Mouse (Mus musculus) forebrain, embryonic 10.5 days (tissue): Measurements from ENCODE around the gene Adamts17. TPM values are rescaled to one million over a fixed set of nuclear protein-coding genes. Genes with fewer than 3 reads are reported as not detected.

Experiments used
- DNase-seq: peaks from one replicate; pipeline ENCODE4 v3.0.0-alpha.2; 2017; ENCODE audit warnings: low spot score; ENCODE audit errors: extremely low spot score
- H3K27ac ChIP-seq: fragments of 300-500 bp; sonication (generic); 2 replicates; pipeline ENCODE4 v1.5.1; 2016; ENCODE audit warnings: mild to moderate bottlenecking
- H3K27me3 ChIP-seq: fragments of 300-500 bp; sonication (generic); 2 replicates; pipeline ENCODE4 v1.6.1; 2016; ENCODE audit warnings: mild to moderate bottlenecking; ENCODE audit not compliant: poor library complexity, severe bottlenecking
- H3K36me3 ChIP-seq: fragments of 300-500 bp; sonication (generic); replicated peaks from 2 replicates; pipeline ENCODE4 v1.6.1; 2016; ENCODE audit warnings: mild to moderate bottlenecking, moderate library complexity
- H3K4me1 ChIP-seq: fragments of 300-500 bp; sonication (generic); 2 replicates; pipeline ENCODE4 v1.6.1; 2016
- H3K4me3 ChIP-seq: fragments of 300-500 bp; sonication (generic); 2 replicates; pipeline ENCODE4 v1.5.1; 2016; ENCODE audit warnings: mild to moderate bottlenecking, moderate library complexity
- H3K9me3 ChIP-seq: fragments of 300-500 bp; sonication (generic); 2 replicates; pipeline ENCODE4 v1.6.1; 2016; ENCODE audit warnings: mild to moderate bottlenecking, moderate library complexity
- WGBS: fragments of 180-500 bp; shearing (Covaris S2); methylation state at CpG from one replicate; pipeline ENCODE4 v1.1.7; 2016; 5-methylcytosine and 5-hydroxymethylcytosine counted together
- polyA plus RNA-seq: library from polyadenylated mRNA; unstranded; fragments of >200 nt; fragmentation: Nextera tagmentation; extraction: Ambion mirVana; gene quantifications from 2 replicates; pipeline ENCODE4 v1.2.1, GENCODE M21; 2016

Gene Adamts17
- polyA plus RNA-seq, 1 experiment from 2014 or later: 0.89 TPM

- WGBS: 93% methylated on average over 5 of the region's 5 CpGs
- Histone ChIP-seq H3K4me3 (no peak overlapping the region), H3K9me3 (no peaks in the 10 kb centered on the region), H3K27ac (no peak overlapping the region), H3K36me3 (no peaks in the 10 kb centered on the region), H3K4me1 (0 out of 2 replicates have a peak, but pooled peaks cover 5% of the 10 kb centered on the region), H3K27me3 (no peaks in the 10 kb centered on the region)
- no peak for DNase-seq
Observed at GRCm38 (mm10) chr7:66903014-66903413, 63.5 kb downstream of the Adamts17 start.

GRCm38 (mm10) chr7:66905941-66906340 is 66.4 kb downstream of the Adamts17 start:
- Histone ChIP-seq H3K4me3 (no peak overlapping the region), H3K36me3 (no peaks in the 10 kb centered on the region), H3K27me3 (no peaks in the 10 kb centered on the region), H3K4me1 (0 out of 2 replicates have a peak, but pooled peaks cover 5% of the 10 kb centered on the region), H3K27ac (no peak overlapping the region), H3K9me3 (no peaks in the 10 kb centered on the region)
- DNase-seq: no peak
- 89% methylated on average over 4 of the region's 4 CpGs for WGBS

- no peaks in the 10 kb centered on the region for H3K27me3 ChIP-seq
- 77% methylated on average over 5 of the region's 5 CpGs for WGBS
- H3K9me3 ChIP-seq: no peaks in the 10 kb centered on the region
- H3K4me3 ChIP-seq: no peak overlapping the region
- no peak for DNase-seq
- no peak overlapping the region for H3K27ac ChIP-seq
- peaks cover 9% of the 10 kb centered on the region for H3K4me1 ChIP-seq
- H3K36me3 ChIP-seq: no peaks in the 10 kb centered on the region
Observed at GRCm38 (mm10) chr7:66912866-66913265, 73.3 kb downstream of the Adamts17 start.

- H3K36me3 ChIP-seq: no peaks in the 10 kb centered on the region
- no peaks in the 10 kb centered on the region for H3K9me3 ChIP-seq
- H3K4me3 ChIP-seq: no peak overlapping the region
- WGBS: 91% methylated on average over 3 of the region's 3 CpGs
- no peak overlapping the region for H3K27ac ChIP-seq
- DNase-seq: no peak
- no peaks in the 10 kb centered on the region for H3K27me3 ChIP-seq
- no peaks in the 10 kb centered on the region for H3K4me1 ChIP-seq
Observed at GRCm38 (mm10) chr7:66923595-66923994, 84.1 kb downstream of the Adamts17 start.

GRCm38 (mm10) chr7:66924104-66924503 is 84.6 kb downstream of the Adamts17 start:
- H3K9me3 ChIP-seq: no peaks in the 10 kb centered on the region
- H3K27me3 ChIP-seq: no peaks in the 10 kb centered on the region
- H3K4me1 ChIP-seq: no peaks in the 10 kb centered on the region
- no peak overlapping the region for H3K27ac ChIP-seq
- no peak overlapping the region for H3K4me3 ChIP-seq
- no peak for DNase-seq
- no peaks in the 10 kb centered on the region for H3K36me3 ChIP-seq
- WGBS: 91% methylated on average over 1 of the region's 1 CpGs

- WGBS: 77% methylated on average over 6 of the region's 6 CpGs
- no peak for DNase-seq
- Histone ChIP-seq H3K9me3 (no peaks in the 10 kb centered on the region), H3K4me1 (peaks cover 12% of the 10 kb centered on the region), H3K4me3 (no peak overlapping the region), H3K27ac (no peak overlapping the region), H3K36me3 (no peaks in the 10 kb centered on the region), H3K27me3 (no peaks in the 10 kb centered on the region)
Observed at GRCm38 (mm10) chr7:66929263-66929662, 89.7 kb downstream of the Adamts17 start.

GRCm38 (mm10) chr7:66931291-66931690 is 91.8 kb downstream of the Adamts17 start:
- Histone ChIP-seq H3K27me3 (no peaks in the 10 kb centered on the region), H3K4me1 (peaks cover 14% of the 10 kb centered on the region), H3K9me3 (no peaks in the 10 kb centered on the region), H3K36me3 (no peaks in the 10 kb centered on the region), H3K4me3 (no peak overlapping the region), H3K27ac (no peak overlapping the region)
- 98% methylated on average over 1 of the region's 1 CpGs for whole genome bisulfite sequencing
- no peak for DNase-seq

- H3K27ac ChIP-seq: no peak overlapping the region
- DNase-seq: no peak
- no peaks in the 10 kb centered on the region for H3K27me3 ChIP-seq
- no peaks in the 10 kb centered on the region for H3K36me3 ChIP-seq
- H3K9me3 ChIP-seq: no peaks in the 10 kb centered on the region
- peaks cover 27% of the 10 kb centered on the region for H3K4me1 ChIP-seq
- 48% methylated on average over 4 of the region's 4 CpGs for WGBS
- H3K4me3 ChIP-seq: no peak overlapping the region
Observed at GRCm38 (mm10) chr7:66933251-66933650, 93.7 kb downstream of the Adamts17 start.

- no peaks in the 10 kb centered on the region for H3K9me3 ChIP-seq
- 78% methylated on average over 6 of the region's 6 CpGs for WGBS
- H3K36me3 ChIP-seq: no peaks in the 10 kb centered on the region
- no peak overlapping the region for H3K4me3 ChIP-seq
- H3K27ac ChIP-seq: no peak overlapping the region
- H3K27me3 ChIP-seq: no peaks in the 10 kb centered on the region
- peaks cover 35% of the 10 kb centered on the region for H3K4me1 ChIP-seq
- no peak for DNase-seq
Observed at GRCm38 (mm10) chr7:66934062-66934461, 94.5 kb downstream of the Adamts17 start.

GRCm38 (mm10) chr7:66935041-66935440 is 95.5 kb downstream of the Adamts17 start:
- no peaks in the 10 kb centered on the region for H3K27me3 ChIP-seq
- 94% methylated on average over 6 of the region's 6 CpGs for WGBS
- no peak overlapping the region for H3K4me3 ChIP-seq
- DNase-seq: no peak
- H3K9me3 ChIP-seq: no peaks in the 10 kb centered on the region
- no peak overlapping the region for H3K27ac ChIP-seq
- H3K4me1 ChIP-seq: peaks cover 44% of the 10 kb centered on the region
- H3K36me3 ChIP-seq: no peaks in the 10 kb centered on the region

GRCm38 (mm10) chr7:66936042-66936755 is 96.7 kb downstream of the Adamts17 start:
- H3K4me3 ChIP-seq: no peak overlapping the region
- no peaks in the 10 kb centered on the region for H3K36me3 ChIP-seq
- H3K27ac ChIP-seq: no peak overlapping the region
- no peak for DNase-seq
- no peaks in the 10 kb centered on the region for H3K9me3 ChIP-seq
- H3K4me1 ChIP-seq: peaks cover 44% of the 10 kb centered on the region
- WGBS: 87% methylated on average over 8 of the region's 8 CpGs
- no peaks in the 10 kb centered on the region for H3K27me3 ChIP-seq

- Histone ChIP-seq H3K4me1 (peaks cover 44% of the 10 kb centered on the region), H3K27ac (no peak overlapping the region), H3K36me3 (no peaks in the 10 kb centered on the region), H3K9me3 (no peaks in the 10 kb centered on the region), H3K27me3 (no peaks in the 10 kb centered on the region), H3K4me3 (no peak overlapping the region)
- 78% methylated on average over 2 of the region's 2 CpGs for WGBS
- no peak for DNase-seq
Observed at GRCm38 (mm10) chr7:66936911-66937310, 97.4 kb downstream of the Adamts17 start.

GRCm38 (mm10) chr7:66938988-66939783 is 99.7 kb downstream of the Adamts17 start:
- Histone ChIP-seq H3K27me3 (no peaks in the 10 kb centered on the region), H3K4me1 (peaks cover 33% of the 10 kb centered on the region), H3K9me3 (no peaks in the 10 kb centered on the region), H3K4me3 (no peak overlapping the region), H3K27ac (peak overlapping the region; percentile 70), H3K36me3 (no peaks in the 10 kb centered on the region)
- peak; percentile 22 for DNase-seq
- WGBS: 65% methylated on average over 13 of the region's 13 CpGs
